Mouse (Mus musculus): ENCODE data around the gene Adad1. TPM values are rescaled to one million over a fixed set of nuclear protein-coding genes. Genes with fewer than 3 reads are reported as not detected.

The Adad1 gene
- polyA plus RNA-seq, 1 experiment from 2014 or later, result not detected

DNA sequence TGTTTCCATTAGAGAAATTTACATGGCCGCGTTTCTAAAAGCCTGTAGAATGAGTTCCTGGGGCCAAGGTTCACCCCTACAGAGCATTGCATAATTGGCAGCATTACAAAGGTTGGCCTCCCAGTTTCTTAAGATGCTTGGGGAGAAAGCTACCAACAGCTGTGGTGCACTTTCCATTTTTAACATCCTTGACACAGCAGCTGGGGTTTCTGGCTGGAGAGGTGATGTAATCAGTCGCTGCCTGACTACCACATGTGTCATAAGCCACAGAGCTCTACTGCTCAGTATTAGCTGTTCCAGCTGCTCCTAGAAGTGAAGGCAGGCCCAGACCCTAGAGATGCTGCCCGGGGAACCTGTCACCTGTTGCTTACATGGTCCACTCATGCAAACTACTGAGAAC, 64.9 kb downstream of the Adad1 start:
- WGBS, result 50% methylated on average over 4 of the region's 4 CpGs
- no peak overlapping the region for H3K4me3 ChIP-seq (ENCODE audit: low read length)
- ATAC-seq (ENCODE audit: low FRiP score, low TSS enrichment), result peak; percentile 46; the same call in 1 of the 2 replicates

DNA sequence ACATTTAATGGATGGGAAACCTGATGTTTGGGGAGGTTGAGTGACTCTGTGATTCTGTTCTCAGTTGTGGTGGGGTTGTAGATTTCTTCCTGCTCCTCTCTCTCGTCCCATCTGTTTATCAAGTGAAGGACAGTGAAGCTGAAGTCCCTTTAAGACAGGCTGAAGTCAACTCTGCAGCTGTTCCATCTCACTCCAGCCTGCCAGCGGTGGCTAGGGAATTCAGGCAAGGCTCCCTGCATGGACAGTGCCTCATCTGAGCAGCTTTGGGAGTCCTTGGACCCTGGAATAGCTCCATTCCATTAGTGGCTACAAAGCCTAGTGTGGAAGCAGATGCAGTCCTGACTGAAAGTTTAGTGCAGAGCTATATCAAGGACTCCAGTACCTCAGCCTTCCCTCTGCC, 65.7 kb downstream of the Adad1 start:
- Histone ChIP-seq H3K4me1 (ENCODE audit: control insufficient read depth, insufficient read depth, low read length) (no peaks in the 10 kb centered on the region), H3K27me3 (ENCODE audit: control insufficient read depth, insufficient read depth, low read length) (no peaks in the 10 kb centered on the region), H3K27ac (ENCODE audit: low read depth, low read length) (no peak overlapping the region), H3K9ac (ENCODE audit: low read depth, low read length) (no peak overlapping the region), H3K4me3 (ENCODE audit: low read length) (no peak overlapping the region), H3K4me2 (replicated peaks; ENCODE audit: low read depth, low read length) (no peak overlapping the region), H3K9me3 (ENCODE audit: control insufficient read depth, low read length) (no peaks in the 10 kb centered on the region), H3K36me3 (ENCODE audit: control insufficient read depth, insufficient read depth, low read length) (no peaks in the 10 kb centered on the region)
- WGBS, result 56% methylated on average over 2 of the region's 2 CpGs
- ATAC-seq (ENCODE audit: low FRiP score, low TSS enrichment), result no peak

More for the DNA sequence above, 64.9 kb downstream of the Adad1 start:
- Histone ChIP-seq H3K27ac (ENCODE audit: low read depth, low read length) (no peak overlapping the region), H3K4me2 (replicated peaks; ENCODE audit: low read depth, low read length) (no peak overlapping the region), H3K4me1 (ENCODE audit: control insufficient read depth, insufficient read depth, low read length) (no peaks in the 10 kb centered on the region), H3K36me3 (ENCODE audit: control insufficient read depth, insufficient read depth, low read length) (no peaks in the 10 kb centered on the region), H3K9ac (ENCODE audit: low read depth, low read length) (no peak overlapping the region), H3K9me3 (ENCODE audit: control insufficient read depth, low read length) (no peaks in the 10 kb centered on the region), H3K27me3 (ENCODE audit: control insufficient read depth, insufficient read depth, low read length) (no peaks in the 10 kb centered on the region)

DNA sequence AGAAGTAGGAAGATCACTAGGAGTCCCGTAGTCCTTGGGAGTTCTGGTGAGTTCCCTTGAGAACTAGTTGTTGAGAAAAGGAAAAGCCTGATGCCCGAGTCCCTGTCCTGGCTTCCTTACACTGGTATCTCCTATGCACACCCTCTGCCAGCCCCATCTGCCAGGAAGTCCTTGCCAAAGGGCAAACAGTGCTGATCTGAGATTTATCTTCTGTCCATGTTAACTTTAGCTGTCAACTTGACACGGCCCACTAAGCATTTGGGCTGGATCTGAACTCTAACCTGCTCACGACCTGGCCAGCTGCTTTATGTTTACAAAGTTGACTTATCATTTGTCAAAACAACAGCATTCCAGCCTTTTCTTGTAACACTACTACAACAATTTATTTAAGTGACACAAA, 73.9 kb downstream of the Adad1 start:
- Histone ChIP-seq H3K9me3 (ENCODE audit: control insufficient read depth, low read length) (no peaks in the 10 kb centered on the region), H3K9ac (ENCODE audit: low read depth, low read length) (no peak overlapping the region), H3K27ac (ENCODE audit: low read depth, low read length) (no peak overlapping the region), H3K4me3 (ENCODE audit: low read length) (no peak overlapping the region), H3K27me3 (ENCODE audit: control insufficient read depth, insufficient read depth, low read length) (no peaks in the 10 kb centered on the region), H3K36me3 (ENCODE audit: control insufficient read depth, insufficient read depth, low read length) (no peaks in the 10 kb centered on the region), H3K4me1 (ENCODE audit: control insufficient read depth, insufficient read depth, low read length) (0 out of 2 replicates have a peak, but pooled peaks cover 5% of the 10 kb centered on the region), H3K4me2 (replicated peaks; ENCODE audit: low read depth, low read length) (no peak overlapping the region)
- peak; percentile 39; the same call in 1 of the 2 replicates for ATAC-seq (ENCODE audit: low FRiP score, low TSS enrichment)
- 23% methylated on average over 4 of the region's 4 CpGs for WGBS

DNA sequence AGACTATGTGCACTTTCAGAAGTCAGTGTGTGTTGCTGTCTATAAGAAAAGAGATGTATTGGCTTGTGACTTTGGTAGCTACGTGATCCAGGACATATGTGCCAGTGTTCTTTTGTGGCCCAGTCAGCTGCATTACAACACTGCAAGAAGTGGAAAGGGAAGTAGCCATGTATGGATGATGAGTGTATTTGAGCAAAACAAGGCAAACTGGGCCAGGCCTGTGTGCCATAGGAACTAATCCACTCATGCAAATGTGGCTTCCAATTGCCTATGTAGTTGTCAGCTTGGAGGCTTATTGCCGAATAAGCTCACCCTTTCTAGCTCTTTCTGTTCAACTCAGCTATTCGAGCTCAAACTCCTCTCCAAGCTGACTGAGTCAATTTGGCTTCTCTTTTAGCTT, 75.9 kb downstream of the Adad1 start:
- ATAC-seq (ENCODE audit: low FRiP score, low TSS enrichment), result no peak
- no peaks in the 10 kb centered on the region for H3K27me3 ChIP-seq (ENCODE audit: control insufficient read depth, insufficient read depth, low read length)
- H3K27ac ChIP-seq (ENCODE audit: low read depth, low read length), result no peak overlapping the region
- no peak overlapping the region for H3K4me2 ChIP-seq (replicated peaks; ENCODE audit: low read depth, low read length)
- no peaks in the 10 kb centered on the region for H3K36me3 ChIP-seq (ENCODE audit: control insufficient read depth, insufficient read depth, low read length)
- WGBS, result 81% methylated on average over 3 of the region's 3 CpGs
- H3K9ac ChIP-seq (ENCODE audit: low read depth, low read length), result no peak overlapping the region
- H3K4me1 ChIP-seq (ENCODE audit: control insufficient read depth, insufficient read depth, low read length), result 0 out of 2 replicates have a peak, but pooled peaks cover 5% of the 10 kb centered on the region
- H3K9me3 ChIP-seq (ENCODE audit: control insufficient read depth, low read length), result no peaks in the 10 kb centered on the region
- H3K4me3 ChIP-seq (ENCODE audit: low read length), result no peak overlapping the region

DNA sequence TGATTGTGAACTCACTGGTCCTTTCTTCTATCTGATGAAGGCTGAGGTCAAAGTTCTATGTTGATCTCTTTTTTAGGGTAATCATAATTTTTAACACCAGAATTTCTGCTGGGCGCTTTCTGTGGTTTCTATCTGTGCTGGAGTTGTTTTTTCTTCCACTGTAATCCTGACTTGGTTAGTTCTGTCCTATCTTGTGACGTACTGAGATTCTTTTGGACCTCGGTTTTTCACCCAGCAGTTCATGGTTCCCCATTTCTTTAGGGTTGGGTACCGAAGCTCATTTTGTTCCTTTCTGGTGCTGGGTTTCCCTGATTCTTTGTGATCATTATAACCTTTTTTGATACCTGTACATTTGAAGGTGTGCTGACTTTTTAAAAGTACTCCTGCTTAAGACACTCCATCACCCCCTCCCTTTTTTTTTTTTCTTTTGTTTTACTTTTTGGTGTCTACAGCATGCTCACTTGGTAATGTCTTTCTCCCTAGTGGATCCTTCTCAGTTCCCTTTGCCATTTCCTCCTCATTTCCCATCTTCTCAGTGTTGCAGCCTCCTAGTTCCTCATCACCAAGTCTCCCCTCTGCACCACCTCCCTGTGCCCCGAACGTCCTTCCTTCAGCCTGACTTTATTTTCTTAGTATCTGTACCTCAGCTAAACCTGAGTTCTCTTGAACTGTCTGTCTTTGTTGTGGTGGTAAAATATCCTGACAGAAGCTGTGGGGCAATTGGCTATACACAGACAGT, 77.0 kb downstream of the Adad1 start:
- Histone ChIP-seq H3K9me3 (ENCODE audit: control insufficient read depth, low read length) (no peaks in the 10 kb centered on the region), H3K4me3 (ENCODE audit: low read length) (no peak overlapping the region), H3K4me1 (ENCODE audit: control insufficient read depth, insufficient read depth, low read length) (0 out of 2 replicates have a peak, but pooled peaks cover 5% of the 10 kb centered on the region), H3K4me2 (replicated peaks; ENCODE audit: low read depth, low read length) (no peak overlapping the region), H3K36me3 (ENCODE audit: control insufficient read depth, insufficient read depth, low read length) (no peaks in the 10 kb centered on the region), H3K27ac (ENCODE audit: low read depth, low read length) (no peak overlapping the region), H3K9ac (ENCODE audit: low read depth, low read length) (no peak overlapping the region), H3K27me3 (ENCODE audit: control insufficient read depth, insufficient read depth, low read length) (no peaks in the 10 kb centered on the region)
- ATAC-seq (ENCODE audit: low FRiP score, low TSS enrichment), result no peak
- WGBS, result 91% methylated on average over 6 of the region's 6 CpGs

DNA sequence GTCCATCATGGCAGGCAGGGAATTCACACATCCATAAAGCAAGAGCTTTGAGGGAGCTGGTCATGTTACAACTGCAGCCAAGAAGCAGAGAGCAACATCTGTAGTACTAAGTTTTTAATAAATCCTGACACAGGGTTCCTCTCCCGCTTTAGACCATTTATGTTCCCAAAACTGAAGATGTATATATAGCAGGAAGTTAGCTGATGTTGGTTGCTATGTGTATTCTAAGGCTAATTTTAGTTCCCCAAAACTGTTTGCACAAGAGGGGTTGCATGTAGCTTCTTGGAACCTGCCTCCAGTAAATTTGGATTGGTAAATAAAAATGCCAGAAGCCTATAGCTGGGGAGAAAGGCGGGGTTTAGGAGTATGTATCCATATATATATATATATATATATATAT, 78.5 kb downstream of the Adad1 start:
- 0 out of 2 replicates have a peak, but pooled peaks cover 9% of the 10 kb centered on the region for H3K4me1 ChIP-seq (ENCODE audit: control insufficient read depth, insufficient read depth, low read length)
- no peak for ATAC-seq (ENCODE audit: low FRiP score, low TSS enrichment)
- 84% methylated on average over 2 of the region's 2 CpGs for WGBS
- H3K27ac ChIP-seq (ENCODE audit: low read depth, low read length), result no peak overlapping the region
- H3K36me3 ChIP-seq (ENCODE audit: control insufficient read depth, insufficient read depth, low read length), result no peaks in the 10 kb centered on the region
- H3K9me3 ChIP-seq (ENCODE audit: control insufficient read depth, low read length), result no peaks in the 10 kb centered on the region
- no peak overlapping the region for H3K4me3 ChIP-seq (ENCODE audit: low read length)
- H3K4me2 ChIP-seq (replicated peaks; ENCODE audit: low read depth, low read length), result no peak overlapping the region
- H3K9ac ChIP-seq (ENCODE audit: low read depth, low read length), result no peak overlapping the region
- no peaks in the 10 kb centered on the region for H3K27me3 ChIP-seq (ENCODE audit: control insufficient read depth, insufficient read depth, low read length)

DNA sequence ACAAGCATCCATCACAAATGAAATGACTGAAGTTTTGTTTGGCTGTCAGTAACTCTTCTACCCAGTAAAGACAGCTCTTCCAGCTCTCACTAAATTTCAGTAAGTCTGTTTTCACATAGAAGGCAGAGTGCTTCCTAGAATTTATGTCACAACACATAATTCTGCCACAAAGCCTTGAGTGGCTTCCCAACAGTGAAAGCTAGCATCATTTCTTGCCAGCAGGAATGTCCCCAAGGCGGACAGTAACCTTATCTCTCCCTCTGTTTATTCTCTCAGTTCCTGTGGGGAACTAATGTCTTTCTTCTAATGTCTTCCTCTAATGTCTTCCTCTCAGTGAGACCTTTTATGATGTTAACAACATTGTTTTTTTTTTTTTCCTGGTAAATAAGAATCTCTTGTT, 81.7 kb downstream of the Adad1 start:
- Histone ChIP-seq H3K9me3 (ENCODE audit: control insufficient read depth, low read length) (no peaks in the 10 kb centered on the region), H3K4me1 (ENCODE audit: control insufficient read depth, insufficient read depth, low read length) (0 out of 2 replicates have a peak, but pooled peaks cover 4% of the 10 kb centered on the region), H3K27me3 (ENCODE audit: control insufficient read depth, insufficient read depth, low read length) (no peaks in the 10 kb centered on the region), H3K9ac (ENCODE audit: low read depth, low read length) (no peak overlapping the region), H3K36me3 (ENCODE audit: control insufficient read depth, insufficient read depth, low read length) (no peaks in the 10 kb centered on the region), H3K27ac (ENCODE audit: low read depth, low read length) (no peak overlapping the region), H3K4me2 (replicated peaks; ENCODE audit: low read depth, low read length) (no peak overlapping the region), H3K4me3 (ENCODE audit: low read length) (no peak overlapping the region)
- no peak for ATAC-seq (ENCODE audit: low FRiP score, low TSS enrichment)
- WGBS, result 8% methylated on average over 1 of the region's 1 CpGs

DNA sequence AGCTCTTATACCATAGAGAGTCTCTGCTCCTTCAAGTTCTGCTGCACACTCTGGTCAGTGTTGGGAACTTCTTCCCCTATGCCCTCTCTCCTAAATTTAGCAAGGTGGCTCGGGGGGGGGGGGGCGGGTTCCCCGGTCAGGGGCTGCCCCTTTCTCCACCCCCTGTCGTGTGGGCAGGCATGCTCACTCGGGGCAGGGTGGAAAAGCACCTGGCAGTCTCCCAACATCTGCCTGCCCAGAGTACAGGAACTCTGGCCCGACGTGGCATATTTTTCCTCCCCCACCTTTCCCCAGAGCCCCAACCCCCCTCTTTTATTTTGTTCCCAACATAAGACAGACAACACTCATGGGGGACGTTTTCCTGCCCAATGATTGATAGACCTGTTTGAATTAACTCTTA, 83.1 kb downstream of the Adad1 start:
- no peak overlapping the region for H3K4me3 ChIP-seq (ENCODE audit: low read length)
- H3K9me3 ChIP-seq (ENCODE audit: control insufficient read depth, low read length), result no peaks in the 10 kb centered on the region
- H3K9ac ChIP-seq (ENCODE audit: low read depth, low read length), result no peak overlapping the region
- H3K4me2 ChIP-seq (replicated peaks; ENCODE audit: low read depth, low read length), result no peak overlapping the region
- H3K27ac ChIP-seq (ENCODE audit: low read depth, low read length), result no peak overlapping the region
- ATAC-seq (ENCODE audit: low FRiP score, low TSS enrichment), result no peak
- no peaks in the 10 kb centered on the region for H3K27me3 ChIP-seq (ENCODE audit: control insufficient read depth, insufficient read depth, low read length)
- H3K4me1 ChIP-seq (ENCODE audit: control insufficient read depth, insufficient read depth, low read length), result 0 out of 2 replicates have a peak, but pooled peaks cover 4% of the 10 kb centered on the region
- no peaks in the 10 kb centered on the region for H3K36me3 ChIP-seq (ENCODE audit: control insufficient read depth, insufficient read depth, low read length)
- 11% methylated on average over 8 of the region's 8 CpGs for WGBS

DNA sequence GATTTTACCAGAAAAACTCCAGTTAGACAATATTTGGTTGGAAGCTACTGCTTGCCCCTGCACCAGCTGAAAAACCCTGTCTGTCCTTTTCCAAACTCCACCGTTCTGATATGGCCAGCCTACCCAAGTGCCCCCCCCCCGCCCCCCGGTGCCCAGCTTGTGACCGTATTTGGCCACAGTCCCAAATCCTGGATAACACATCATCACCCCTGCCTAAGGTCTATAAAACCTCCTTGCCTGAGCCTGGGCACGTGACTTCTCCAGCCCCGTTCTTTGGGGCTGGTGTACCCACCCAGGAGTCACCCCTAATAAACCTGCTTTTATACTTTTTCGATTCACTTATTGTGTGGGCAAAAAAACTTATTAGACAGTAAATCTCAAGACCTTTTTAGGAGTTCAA, 83.5 kb downstream of the Adad1 start:
- Histone ChIP-seq H3K9ac (ENCODE audit: low read depth, low read length) (no peak overlapping the region), H3K27ac (ENCODE audit: low read depth, low read length) (no peak overlapping the region), H3K36me3 (ENCODE audit: control insufficient read depth, insufficient read depth, low read length) (no peaks in the 10 kb centered on the region), H3K4me2 (replicated peaks; ENCODE audit: low read depth, low read length) (no peak overlapping the region), H3K4me1 (ENCODE audit: control insufficient read depth, insufficient read depth, low read length) (0 out of 2 replicates have a peak, but pooled peaks cover 4% of the 10 kb centered on the region), H3K9me3 (ENCODE audit: control insufficient read depth, low read length) (no peaks in the 10 kb centered on the region), H3K4me3 (ENCODE audit: low read length) (no peak overlapping the region), H3K27me3 (ENCODE audit: control insufficient read depth, insufficient read depth, low read length) (no peaks in the 10 kb centered on the region)
- WGBS, result 57% methylated on average over 7 of the region's 7 CpGs
- ATAC-seq (ENCODE audit: low FRiP score, low TSS enrichment), result no peak

Data from kidney, embryonic 14.5 days (tissue).